In genomic region chr4:88640704-88641076, GRCm38 (mm10) we compare ENCODE assay signal across 8 mouse cellular contexts. TPM values are rescaled to one million over a fixed set of nuclear protein-coding genes. Genes with fewer than 3 reads are reported as not detected.
A peak's percentile ranks its signal among the peaks of the same experiment; 100 is the strongest.
DNase-seq lines count a peak whose midpoint lies in the region; ATAC-seq and TF ChIP-seq lines count a peak whose summit lies in the region.

No protein-coding gene starts in this region.

- H3K27ac ChIP-seq in cerebellum, adult 2 months (ENCODE audit: insufficient read depth, low read length) = no peak overlapping the region
- no peak overlapping the region for H3K27ac ChIP-seq in heart, embryonic 15.5 days
- no peak overlapping the region for H3K27ac ChIP-seq in liver, embryonic 16.5 days (ENCODE audit: low read length)

- peak; percentile 68 for ATAC-seq in CD4-positive, CD25-positive, alpha-beta regulatory T cell, adult 4 months
- ATAC-seq in heart, embryonic 15.5 days (replicated peaks; ENCODE audit: insufficient number of reproducible peaks, insufficient read depth, low FRiP score, low read depth) = no peak
- ATAC-seq in liver, embryonic 16.5 days (ENCODE audit: low read depth) = no peak

- TF ChIP-seq CTCF in cerebellum, adult 2 months (IDR thresholded peaks at IDR 0.05; ENCODE audit: borderline replicate concordance, insufficient read depth, low read depth, low read length) = no peak

- H3K4me1 ChIP-seq in cerebellum, adult 2 months (ENCODE audit: control insufficient read depth, insufficient read depth, low read length) = no peaks in the 10 kb centered on the region
- no peaks in the 10 kb centered on the region for H3K4me1 ChIP-seq in heart, embryonic 15.5 days (replicated peaks)
- no peaks in the 10 kb centered on the region for H3K4me1 ChIP-seq in liver, embryonic 16.5 days (ENCODE audit: control insufficient read depth, low read depth, low read length)

- no peak overlapping the region for H3K9ac ChIP-seq in heart, embryonic 15.5 days
- no peak overlapping the region for H3K9ac ChIP-seq in liver, embryonic 16.5 days (ENCODE audit: low read depth, low read length)

- DNase-seq in cerebellum, adult 2 months = no peak
- DNase-seq in cerebellum, postnatal 25 days = no peak
- no peak for DNase-seq in right cerebral cortex, adult 18-20 months
- DNase-seq in spleen, postnatal 36 days (ENCODE audit: low spot score in 2 of 2) = no peak
- DNase-seq in MN1 (ENCODE audit: low spot score) = no peak

- no peaks in the 10 kb centered on the region for H3K9me3 ChIP-seq in heart, embryonic 15.5 days (replicated peaks)
- H3K9me3 ChIP-seq in liver, embryonic 16.5 days (replicated peaks; ENCODE audit: control insufficient read depth, low read length) = no peaks in the 10 kb centered on the region

- peak overlapping the region; percentile 60 for H3K4me2 ChIP-seq in heart, embryonic 15.5 days
- peak overlapping the region; percentile 50 for H3K4me2 ChIP-seq in liver, embryonic 16.5 days (ENCODE audit: low read depth, low read length)

- TF ChIP-seq POLR2A in cerebellum, adult 2 months (IDR thresholded peaks at IDR 0.05; ENCODE audit: borderline replicate concordance, insufficient read depth, low read length) = no peak

- WGBS in cerebellum, adult 2 months = 27% methylated on average over 8 of the region's 8 CpGs
- 51% methylated on average over 8 of the region's 8 CpGs for WGBS in heart, embryonic 15.5 days
- whole genome bisulfite sequencing in liver, embryonic 16.5 days (ENCODE audit: insufficient replicate concordance) = 42% methylated on average over 8 of the region's 8 CpGs

- H3K36me3 ChIP-seq in heart, embryonic 15.5 days = no peaks in the 10 kb centered on the region
- no peaks in the 10 kb centered on the region for H3K36me3 ChIP-seq in liver, embryonic 16.5 days (ENCODE audit: control insufficient read depth, insufficient read depth)

- H3K27me3 ChIP-seq in cerebellum, adult 2 months (ENCODE audit: control insufficient read depth, insufficient read depth, low read length) = no peaks in the 10 kb centered on the region
- no peaks in the 10 kb centered on the region for H3K27me3 ChIP-seq in heart, embryonic 15.5 days
- no peaks in the 10 kb centered on the region for H3K27me3 ChIP-seq in liver, embryonic 16.5 days (ENCODE audit: control insufficient read depth, insufficient read depth, low read depth, low read length)

- H3K4me3 ChIP-seq in cerebellum, adult 2 months (replicated peaks; ENCODE audit: insufficient read depth, low read depth, low read length) = peak overlapping the region; percentile 97
- peak overlapping the region; percentile 60 for H3K4me3 ChIP-seq in heart, embryonic 15.5 days
- peak overlapping the region; percentile 54 for H3K4me3 ChIP-seq in liver, embryonic 16.5 days (ENCODE audit: low read depth, low read length)

RNA-seq across cellular contexts. Expression of gene Ifna13, which starts 3.6 kb away (rescaled TPM):
- polyA plus RNA-seq in cerebellum, adult 2 months (2012; rRNA removed) = not detected in 2 replicates
- under 1 TPM in 1 of 2 experiments, not detected in 1; 0.40 TPM for polyA plus RNA-seq in CD4-positive, CD25-positive, alpha-beta regulatory T cell, adult 4 months (2017; shearing (Covaris generic))
- not detected in 2 replicates for polyA plus RNA-seq in heart, embryonic 15.5 days (2015; fragmentation: Nextera tagmentation; extraction: Ambion mirVana)
- not detected in 2 replicates for polyA plus RNA-seq in liver, embryonic 16.5 days (2015; fragmentation: Nextera tagmentation; extraction: Ambion mirVana)

RNA-seq across cellular contexts. Expression of gene C87499, which starts 6.5 kb away (rescaled TPM):
- not detected in 2 replicates for polyA plus RNA-seq in cerebellum, adult 2 months (2012; rRNA removed)
- polyA plus RNA-seq in CD4-positive, CD25-positive, alpha-beta regulatory T cell, adult 4 months (2017; shearing (Covaris generic)) = not detected
- not detected in 2 replicates for polyA plus RNA-seq in heart, embryonic 15.5 days (2015; fragmentation: Nextera tagmentation; extraction: Ambion mirVana)
- not detected in 2 replicates for polyA plus RNA-seq in liver, embryonic 16.5 days (2015; fragmentation: Nextera tagmentation; extraction: Ambion mirVana)

RNA-seq across cellular contexts. Expression of gene Ifna16, which starts 36.0 kb away (rescaled TPM):
- not detected in 2 replicates for polyA plus RNA-seq in cerebellum, adult 2 months (2012; rRNA removed)
- not detected for polyA plus RNA-seq in CD4-positive, CD25-positive, alpha-beta regulatory T cell, adult 4 months (2017; shearing (Covaris generic))
- not detected in 2 replicates for polyA plus RNA-seq in heart, embryonic 15.5 days (2015; fragmentation: Nextera tagmentation; extraction: Ambion mirVana)
- not detected in 2 replicates for polyA plus RNA-seq in liver, embryonic 16.5 days (2015; fragmentation: Nextera tagmentation; extraction: Ambion mirVana)

RNA-seq across cellular contexts. Expression of gene Ifna12, which starts 37.5 kb away (rescaled TPM):
- polyA plus RNA-seq in cerebellum, adult 2 months (2012; rRNA removed) = not detected in 2 replicates
- polyA plus RNA-seq in CD4-positive, CD25-positive, alpha-beta regulatory T cell, adult 4 months (2017; shearing (Covaris generic)) = not detected
- not detected in 2 replicates for polyA plus RNA-seq in heart, embryonic 15.5 days (2015; fragmentation: Nextera tagmentation; extraction: Ambion mirVana)
- polyA plus RNA-seq in liver, embryonic 16.5 days (2015; fragmentation: Nextera tagmentation; extraction: Ambion mirVana) = not detected in 2 replicates

RNA-seq across cellular contexts. Expression of gene Ifna2, which starts 43.0 kb away (rescaled TPM):
- polyA plus RNA-seq in cerebellum, adult 2 months (2012; rRNA removed) = not detected in 2 replicates
- polyA plus RNA-seq in CD4-positive, CD25-positive, alpha-beta regulatory T cell, adult 4 months (2017; shearing (Covaris generic)) = not detected
- polyA plus RNA-seq in heart, embryonic 15.5 days (2015; fragmentation: Nextera tagmentation; extraction: Ambion mirVana) = not detected in 2 replicates
- not detected in 2 replicates for polyA plus RNA-seq in liver, embryonic 16.5 days (2015; fragmentation: Nextera tagmentation; extraction: Ambion mirVana)
